Mouse (Mus musculus): ENCODE data around the gene Plch2.

- TF ChIP-seq CTCF (IDR thresholded peaks at IDR 0.05; ENCODE audit: borderline replicate concordance, extremely low read depth, insufficient read depth, insufficient read length) (no peak), POLR2A (IDR thresholded peaks at IDR 0.05; ENCODE audit: borderline replicate concordance, extremely low read depth, insufficient read depth, insufficient read length, poor library complexity, severe bottlenecking) (no peak)
Measured at GRCm38 (mm10) chr4:155006296-155006695, 50.3 kb downstream of the Plch2 start.

Measured in brain, embryonic 14.5 days (tissue).